Mouse (Mus musculus) cerebellum, adult (tissue): ENCODE results near the gene Rpp38.

Experiments
- ATAC-seq: cut with Nextera tagmentation; 2 replicates; pipeline ENCODE4 v1.9.2; 2017; ENCODE audit warnings: mild to moderate bottlenecking, moderate library complexity, mixed read lengths; ENCODE audit not compliant: insufficient number of reproducible peaks, low FRiP score, low TSS enrichment

The Rpp38 gene

GRCm38 (mm10) chr2:3289581-3289980, 42.9 kb downstream of the Rpp38 start:
- ATAC-seq = no peak

GRCm38 (mm10) chr2:3286243-3286642, 46.2 kb downstream of the Rpp38 start:
- no peak for ATAC-seq

GRCm38 (mm10) chr2:3285709-3286108, 46.7 kb downstream of the Rpp38 start:
- ATAC-seq = no peak

GRCm38 (mm10) chr2:3285181-3285530, 47.3 kb downstream of the Rpp38 start:
- ATAC-seq = no peak

GRCm38 (mm10) chr2:3284473-3285180, 47.8 kb downstream of the Rpp38 start:
- peak; percentile 19; the same call in 1 of the 2 replicates for ATAC-seq

GRCm38 (mm10) chr2:3283602-3284472, 48.6 kb downstream of the Rpp38 start, which contains the start of gene Nmt2:
Gene Nmt2 (plus strand): TSS chr2:3284212.
- peak; percentile 90 for ATAC-seq

- no peak for ATAC-seq
Observed at GRCm38 (mm10) chr2:3282866-3283601, 49.4 kb downstream of the Rpp38 start.

GRCm38 (mm10) chr2:3281311-3281710, 51.1 kb downstream of the Rpp38 start:
- ATAC-seq = no peak
